Mouse (Mus musculus): Measurements from ENCODE around the gene Klhl36. TPM values are rescaled to one million over a fixed set of nuclear protein-coding genes. Genes with fewer than 3 reads are reported as not detected.

Klhl36 gene
- 12.2 and 12.8 TPM in 2 replicates for polyA plus RNA-seq (2016; fragmentation: Nextera tagmentation; extraction: Ambion mirVana)

DNA sequence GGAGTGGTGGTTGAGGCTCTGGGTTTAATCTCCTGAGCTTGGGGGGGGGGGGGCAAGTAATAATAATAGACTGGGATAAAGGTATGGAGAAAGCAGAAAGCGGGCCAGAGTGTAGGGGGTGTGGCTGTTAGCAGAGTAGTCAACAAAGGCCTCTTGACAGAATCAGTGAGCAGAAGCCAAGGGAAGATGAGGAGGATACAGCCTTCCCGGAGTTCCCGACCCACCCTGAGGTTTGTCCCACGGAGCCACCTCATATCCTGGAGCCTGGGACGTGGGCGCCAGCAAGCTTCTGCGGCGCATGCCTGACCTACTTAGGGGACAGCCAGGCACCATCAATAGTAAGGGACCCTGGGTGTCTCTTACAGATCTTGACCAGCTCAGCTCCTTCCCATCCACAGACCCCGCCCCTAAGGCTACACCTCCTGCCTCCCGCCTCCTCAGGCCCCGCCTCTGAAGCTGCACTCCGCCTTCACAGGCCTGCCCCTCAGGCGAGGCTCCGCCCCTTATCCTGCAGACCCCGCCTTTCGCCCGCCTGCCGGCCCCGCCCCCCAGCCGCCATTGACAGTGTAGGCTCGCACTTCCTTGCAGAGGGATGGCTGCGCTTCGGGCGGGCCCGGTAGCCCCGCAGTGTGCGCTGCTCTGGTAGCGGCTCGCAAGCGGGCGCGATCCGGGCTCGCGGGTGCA is at the start of gene Klhl36:
TSS of gene Klhl36 (plus strand) at position 561 of the 684 bp plus-strand sequence.
- peaks cover 3% of the 10 kb centered on the region; the same call in 1 of the 2 replicates for H3K27me3 ChIP-seq
- H3K9ac ChIP-seq, result peak within 1 kb of the TSS; percentile 75
- H3K27ac ChIP-seq, result no peak within 1 kb of the TSS
- H3K36me3 ChIP-seq, result no peaks in the 10 kb centered on the region
- ATAC-seq (ENCODE audit: low FRiP score), result peak; percentile 98
- peak within 1 kb of the TSS; percentile 70 for H3K4me3 ChIP-seq
- peak within 1 kb of the TSS; percentile 78 for H3K4me2 ChIP-seq (replicated peaks)
- H3K9me3 ChIP-seq (replicated peaks), result no peaks in the 10 kb centered on the region
- H3K4me1 ChIP-seq, result peaks cover 12% of the 10 kb centered on the region
- WGBS, result 1% methylated on average over 35 of the region's 35 CpGs

DNA sequence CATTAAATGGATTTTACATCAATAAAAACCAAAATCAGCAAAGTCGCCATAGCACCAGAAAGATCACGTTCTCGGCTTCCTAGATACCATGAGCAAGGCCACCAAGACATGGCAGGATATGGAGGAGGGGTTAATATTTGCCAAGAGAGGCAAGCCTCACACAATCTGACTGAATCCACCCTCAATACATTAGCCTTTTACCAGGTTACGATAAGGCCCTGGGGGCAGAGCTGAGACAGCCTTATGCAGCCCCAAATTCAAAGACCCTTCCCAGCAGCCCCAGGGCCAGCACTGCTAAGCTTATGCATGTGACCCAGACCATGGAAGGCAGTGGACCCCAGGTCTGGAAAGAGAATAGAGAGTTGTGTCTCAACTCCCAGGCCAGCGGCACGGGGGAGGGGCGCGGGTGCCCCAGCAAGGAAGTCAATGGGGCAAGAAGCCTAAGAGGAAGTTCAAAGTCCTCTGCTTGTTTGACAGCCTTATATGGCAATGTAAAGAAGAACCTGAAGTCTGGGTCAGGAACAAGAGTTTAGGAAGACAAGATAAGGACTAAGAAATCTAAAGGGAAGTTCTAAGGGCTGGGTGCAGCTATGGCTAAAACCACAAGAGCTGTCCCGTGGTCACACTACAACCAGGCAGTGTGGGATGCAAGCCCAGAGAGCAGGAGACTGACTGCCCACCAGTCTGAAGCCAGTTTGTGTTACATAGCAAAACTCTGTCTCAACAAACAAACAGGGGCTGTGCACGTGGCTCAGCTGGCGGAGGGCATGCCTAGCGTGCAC is 49.2 kb upstream of the Klhl36 start:
- Histone ChIP-seq H3K9me3 (replicated peaks) (no peaks in the 10 kb centered on the region), H3K27ac (0 out of 2 replicates have a peak overlapping the region, but pooled peaks have one; percentile 12), H3K4me3 (no peak overlapping the region), H3K4me1 (peaks cover 47% of the 10 kb centered on the region), H3K9ac (no peak overlapping the region), H3K36me3 (peaks cover 18% of the 10 kb centered on the region), H3K27me3 (no peaks in the 10 kb centered on the region), H3K4me2 (replicated peaks) (no peak overlapping the region)
- no peak for ATAC-seq (ENCODE audit: low FRiP score)
- WGBS, result 81% methylated on average over 12 of the region's 12 CpGs

DNA sequence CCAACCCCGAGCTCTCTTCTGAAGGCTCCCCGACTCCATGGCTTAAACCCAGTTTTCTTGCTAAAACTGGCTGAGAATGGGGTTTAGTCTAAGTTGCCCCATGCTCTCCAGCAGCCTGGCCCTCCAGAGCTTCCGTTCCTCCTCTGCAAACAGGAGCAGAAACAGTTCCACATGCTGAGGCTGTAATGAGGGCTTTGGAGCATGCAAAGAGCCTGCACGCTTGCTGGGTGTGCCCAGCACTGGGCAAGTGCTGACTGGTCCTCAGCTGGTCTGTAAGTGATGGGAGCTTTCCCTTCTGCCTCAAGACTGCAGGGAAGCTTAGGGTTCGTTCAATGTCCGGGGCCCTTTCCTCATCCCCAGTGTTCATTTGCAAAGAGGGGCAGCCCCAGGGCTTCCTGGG is 45.8 kb upstream of the Klhl36 start:
- H3K4me1 ChIP-seq, result peaks cover 37% of the 10 kb centered on the region
- no peaks in the 10 kb centered on the region for H3K9me3 ChIP-seq (replicated peaks)
- 78% methylated on average over 6 of the region's 6 CpGs for WGBS
- no peak overlapping the region for H3K4me3 ChIP-seq
- H3K27ac ChIP-seq, result no peak overlapping the region
- no peak overlapping the region for H3K9ac ChIP-seq
- no peaks in the 10 kb centered on the region for H3K27me3 ChIP-seq
- H3K36me3 ChIP-seq, result peaks cover 20% of the 10 kb centered on the region
- H3K4me2 ChIP-seq (replicated peaks), result no peak overlapping the region
- ATAC-seq (ENCODE audit: low FRiP score), result no peak

DNA sequence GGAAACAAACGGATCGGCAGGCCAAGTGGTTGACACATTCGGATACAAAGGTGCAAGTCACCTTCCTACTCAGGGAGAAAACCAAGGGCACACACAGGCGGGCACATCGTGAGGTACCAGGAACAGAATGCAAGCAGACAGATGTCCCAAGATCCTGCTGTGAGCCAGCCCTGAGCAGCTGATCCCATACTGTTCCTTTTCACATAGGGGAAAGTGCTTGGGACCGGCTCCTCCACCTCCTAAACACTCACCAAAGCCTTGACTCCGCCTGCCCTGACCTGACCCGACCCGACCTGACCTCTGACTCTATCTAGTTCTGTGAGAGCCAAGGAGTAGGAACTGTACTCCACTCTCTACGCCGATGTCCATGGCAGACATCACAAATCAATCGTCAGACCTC is 44.6 kb upstream of the Klhl36 start:
- H3K36me3 ChIP-seq, result peaks cover 30% of the 10 kb centered on the region
- ATAC-seq (ENCODE audit: low FRiP score), result no peak
- H3K9me3 ChIP-seq (replicated peaks), result no peaks in the 10 kb centered on the region
- H3K9ac ChIP-seq, result no peak overlapping the region
- no peak overlapping the region for H3K4me3 ChIP-seq
- no peaks in the 10 kb centered on the region for H3K27me3 ChIP-seq
- no peak overlapping the region; the same call in 1 of the 2 replicates for H3K27ac ChIP-seq
- 29% methylated on average over 12 of the region's 12 CpGs for WGBS
- peaks cover 26% of the 10 kb centered on the region for H3K4me1 ChIP-seq
- no peak overlapping the region for H3K4me2 ChIP-seq (replicated peaks)

DNA sequence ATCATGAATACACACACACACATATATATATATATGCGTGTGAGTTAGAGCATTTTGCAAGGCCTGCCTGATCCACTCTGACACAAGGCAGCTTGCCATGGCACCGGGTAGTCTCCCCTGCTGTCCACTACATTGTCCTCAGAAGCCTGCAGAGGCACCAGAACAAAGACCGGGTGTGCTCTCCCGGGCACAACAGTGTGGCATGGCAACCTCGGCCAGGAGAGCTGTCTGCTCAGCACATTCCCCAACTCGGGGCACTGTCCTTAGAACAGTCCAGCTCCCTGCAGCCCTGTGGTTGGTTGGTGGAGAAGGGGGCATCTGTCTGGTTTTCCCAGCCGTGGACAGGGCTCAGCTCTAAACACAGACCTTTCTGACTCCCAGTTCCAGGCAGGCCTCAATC is 42.8 kb upstream of the Klhl36 start:
- Histone ChIP-seq H3K27ac (no peak overlapping the region), H3K4me2 (replicated peaks) (no peak overlapping the region), H3K9me3 (replicated peaks) (no peaks in the 10 kb centered on the region), H3K9ac (peak overlapping the region; percentile 18; the same call in 1 of the 2 replicates), H3K4me3 (no peak overlapping the region), H3K4me1 (peaks cover 21% of the 10 kb centered on the region), H3K36me3 (peaks cover 34% of the 10 kb centered on the region), H3K27me3 (no peaks in the 10 kb centered on the region)
- 56% methylated on average over 7 of the region's 7 CpGs for WGBS
- no peak for ATAC-seq (ENCODE audit: low FRiP score)

DNA sequence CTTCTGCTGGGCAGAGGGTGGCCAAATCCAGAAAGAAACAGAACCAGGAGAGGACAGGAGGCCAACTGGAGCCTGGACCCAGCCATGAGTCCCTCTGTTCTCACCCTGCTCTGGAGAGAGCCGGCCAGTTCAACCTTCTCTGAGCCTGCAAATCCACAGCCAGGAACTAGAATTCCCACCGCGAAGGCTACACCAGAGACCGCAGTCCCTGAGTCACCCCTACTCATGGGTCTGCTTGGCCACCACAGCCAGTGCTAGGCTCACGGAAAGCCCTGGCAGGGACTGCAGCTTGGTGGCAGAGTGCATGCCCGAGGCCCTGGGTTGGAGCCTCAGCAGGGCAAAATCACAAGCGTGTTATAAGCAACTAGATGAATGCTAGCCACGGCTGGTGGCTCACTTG is 42.1 kb upstream of the Klhl36 start:
- no peak overlapping the region for H3K9ac ChIP-seq
- peaks cover 23% of the 10 kb centered on the region for H3K4me1 ChIP-seq
- no peak overlapping the region for H3K4me2 ChIP-seq (replicated peaks)
- 92% methylated on average over 8 of the region's 8 CpGs for WGBS
- H3K9me3 ChIP-seq (replicated peaks), result no peaks in the 10 kb centered on the region
- peaks cover 33% of the 10 kb centered on the region for H3K36me3 ChIP-seq
- ATAC-seq (ENCODE audit: low FRiP score), result no peak
- H3K4me3 ChIP-seq, result no peak overlapping the region
- H3K27me3 ChIP-seq, result no peaks in the 10 kb centered on the region
- H3K27ac ChIP-seq, result no peak overlapping the region

DNA sequence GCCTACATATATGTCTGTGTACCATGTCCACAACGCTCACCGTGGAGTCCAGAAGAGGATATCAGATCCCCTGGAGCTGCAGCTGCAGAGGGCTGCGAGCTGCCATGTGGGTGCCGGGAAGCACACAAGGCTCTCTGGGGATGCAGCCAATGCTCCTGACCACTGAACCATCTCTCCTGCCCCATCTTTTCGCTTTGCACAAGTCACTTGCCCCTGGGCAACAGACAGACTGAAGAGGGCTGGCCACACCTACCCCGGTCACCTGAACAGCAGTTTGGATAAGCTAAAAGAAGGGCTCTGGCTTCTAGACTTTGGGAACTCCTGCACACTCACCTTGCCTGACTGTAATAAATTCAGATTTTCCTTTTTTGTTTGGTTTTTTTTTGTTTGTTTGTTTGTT is 40.4 kb upstream of the Klhl36 start:
- ATAC-seq (ENCODE audit: low FRiP score), result no peak
- H3K4me2 ChIP-seq (replicated peaks), result no peak overlapping the region
- peaks cover 26% of the 10 kb centered on the region for H3K4me1 ChIP-seq
- H3K27me3 ChIP-seq, result no peaks in the 10 kb centered on the region
- no peak overlapping the region for H3K4me3 ChIP-seq
- H3K9me3 ChIP-seq (replicated peaks), result no peaks in the 10 kb centered on the region
- H3K36me3 ChIP-seq, result peaks cover 27% of the 10 kb centered on the region
- WGBS, result 90% methylated on average over 6 of the region's 6 CpGs
- H3K27ac ChIP-seq, result no peak overlapping the region
- H3K9ac ChIP-seq, result no peak overlapping the region

DNA sequence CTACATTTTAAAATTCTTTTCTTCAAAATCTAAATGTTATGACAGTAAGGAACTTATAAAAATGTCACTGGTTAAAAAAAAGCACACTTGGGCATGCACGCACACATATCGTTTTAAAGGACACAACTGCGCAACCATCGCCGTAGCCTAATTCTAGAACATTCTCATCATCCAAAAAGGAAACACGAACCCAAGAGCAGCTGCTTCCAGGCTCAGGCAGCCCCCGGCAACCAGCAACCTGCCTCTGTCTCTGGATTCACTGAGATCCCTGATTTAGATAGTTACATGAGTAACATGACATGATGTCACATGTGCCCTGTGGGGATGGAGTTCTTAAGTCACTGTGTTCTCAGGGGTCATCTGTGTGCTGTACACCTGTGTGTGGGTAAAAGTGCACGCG is 38.8 kb upstream of the Klhl36 start:
- Histone ChIP-seq H3K27ac (no peak overlapping the region), H3K27me3 (no peaks in the 10 kb centered on the region), H3K9me3 (replicated peaks) (no peaks in the 10 kb centered on the region), H3K4me2 (replicated peaks) (no peak overlapping the region), H3K4me3 (no peak overlapping the region), H3K9ac (no peak overlapping the region), H3K36me3 (peaks cover 27% of the 10 kb centered on the region), H3K4me1 (peaks cover 29% of the 10 kb centered on the region)
- ATAC-seq (ENCODE audit: low FRiP score), result no peak
- WGBS, result 94% methylated on average over 9 of the region's 9 CpGs

DNA sequence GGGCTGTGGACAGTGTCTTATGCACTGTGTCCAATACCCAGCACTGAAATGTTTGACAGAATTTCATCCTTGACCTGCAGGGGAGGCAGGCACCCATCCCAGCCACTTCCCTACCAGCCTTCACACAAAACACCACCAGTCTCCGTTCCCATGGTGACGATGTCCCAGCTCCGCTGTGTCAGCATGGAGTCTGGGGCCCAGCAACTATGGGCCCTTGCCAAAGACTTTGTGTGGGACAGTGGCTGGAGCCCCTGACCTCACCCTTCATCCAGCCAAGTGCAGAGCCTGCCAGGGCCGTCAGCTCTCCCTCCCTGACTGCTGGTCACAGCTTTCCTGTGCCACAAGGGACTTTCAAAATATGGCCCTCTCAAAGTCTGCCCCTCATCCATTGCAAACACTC is 38.0 kb upstream of the Klhl36 start:
- H3K27ac ChIP-seq, result no peak overlapping the region
- H3K27me3 ChIP-seq, result no peaks in the 10 kb centered on the region
- H3K4me3 ChIP-seq, result no peak overlapping the region
- WGBS, result 38% methylated on average over 4 of the region's 4 CpGs
- peaks cover 33% of the 10 kb centered on the region for H3K4me1 ChIP-seq
- H3K9ac ChIP-seq, result no peak overlapping the region
- no peak for ATAC-seq (ENCODE audit: low FRiP score)
- H3K9me3 ChIP-seq (replicated peaks), result no peaks in the 10 kb centered on the region
- no peak overlapping the region for H3K4me2 ChIP-seq (replicated peaks)
- peaks cover 27% of the 10 kb centered on the region for H3K36me3 ChIP-seq

DNA sequence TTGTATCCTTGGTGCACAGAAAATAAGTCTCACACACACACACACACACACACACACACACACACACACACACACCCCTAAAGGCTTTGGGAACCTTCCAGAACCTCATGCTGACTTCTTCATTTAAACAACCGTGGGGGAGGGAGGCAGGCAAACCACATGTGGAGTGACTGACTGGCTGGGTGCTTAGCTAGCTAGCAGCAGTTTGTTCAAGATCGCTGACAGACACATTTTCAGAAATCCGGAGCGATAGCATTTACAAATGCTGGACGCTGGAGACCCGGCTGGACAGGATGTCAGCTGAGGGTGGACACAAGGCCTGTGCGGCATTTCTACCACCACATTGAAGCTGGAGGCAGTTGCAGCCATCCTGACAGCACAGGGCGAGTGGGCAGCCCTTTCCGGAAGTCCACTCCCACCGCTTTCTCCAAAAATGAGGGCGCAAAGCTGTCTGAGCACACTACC is 37.2 kb upstream of the Klhl36 start:
- Histone ChIP-seq H3K4me2 (replicated peaks) (no peak overlapping the region), H3K4me1 (peaks cover 41% of the 10 kb centered on the region), H3K9me3 (replicated peaks) (no peaks in the 10 kb centered on the region), H3K27ac (no peak overlapping the region), H3K4me3 (no peak overlapping the region), H3K27me3 (no peaks in the 10 kb centered on the region), H3K36me3 (peaks cover 26% of the 10 kb centered on the region), H3K9ac (no peak overlapping the region)
- no peak for ATAC-seq (ENCODE audit: low FRiP score)
- WGBS, result 66% methylated on average over 11 of the region's 11 CpGs

DNA sequence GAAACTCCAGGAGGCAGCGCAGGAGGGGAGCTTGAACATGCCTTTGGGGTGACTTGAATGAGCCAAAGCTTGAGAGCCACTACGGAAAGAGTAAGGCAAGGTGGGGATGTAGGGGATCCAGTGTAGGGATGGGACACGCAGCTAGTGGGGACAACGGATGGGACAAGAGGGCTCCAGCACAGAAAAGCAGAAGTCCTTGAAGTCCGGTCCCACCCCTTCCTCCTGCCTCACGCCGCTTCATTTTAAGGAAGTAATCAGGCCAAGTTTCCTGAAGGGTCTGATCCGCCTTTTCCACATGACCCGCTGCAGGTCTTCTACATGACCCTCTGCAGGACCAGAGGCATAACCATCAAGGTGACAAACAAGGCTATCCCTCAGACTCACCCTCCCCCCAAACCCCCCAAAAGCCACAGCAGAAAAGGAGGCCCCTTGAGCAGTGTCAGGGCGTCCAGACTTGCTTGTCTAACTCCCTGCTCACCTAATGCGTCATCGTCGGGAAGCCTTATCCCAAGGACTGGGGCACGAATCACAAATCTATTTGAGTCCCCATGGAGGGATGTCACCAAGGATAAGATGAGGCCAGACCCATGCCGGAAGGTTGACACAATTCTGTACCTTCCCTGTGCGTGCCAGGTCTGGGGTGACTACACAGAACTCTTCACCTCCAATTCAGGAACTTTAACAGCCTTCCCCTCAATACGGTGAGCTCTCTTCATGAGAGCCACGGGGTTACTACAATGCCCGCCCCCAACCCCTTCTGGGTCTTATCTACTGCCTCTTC is 35.9 kb upstream of the Klhl36 start:
- peaks cover 54% of the 10 kb centered on the region for H3K4me1 ChIP-seq
- peaks cover 15% of the 10 kb centered on the region for H3K36me3 ChIP-seq
- ATAC-seq (ENCODE audit: low FRiP score), result no peak
- no peak overlapping the region for H3K27ac ChIP-seq
- 88% methylated on average over 19 of the region's 19 CpGs for WGBS
- no peak overlapping the region for H3K9ac ChIP-seq
- H3K4me2 ChIP-seq (replicated peaks), result no peak overlapping the region
- no peak overlapping the region for H3K4me3 ChIP-seq
- H3K27me3 ChIP-seq, result no peaks in the 10 kb centered on the region
- H3K9me3 ChIP-seq (replicated peaks), result no peaks in the 10 kb centered on the region

DNA sequence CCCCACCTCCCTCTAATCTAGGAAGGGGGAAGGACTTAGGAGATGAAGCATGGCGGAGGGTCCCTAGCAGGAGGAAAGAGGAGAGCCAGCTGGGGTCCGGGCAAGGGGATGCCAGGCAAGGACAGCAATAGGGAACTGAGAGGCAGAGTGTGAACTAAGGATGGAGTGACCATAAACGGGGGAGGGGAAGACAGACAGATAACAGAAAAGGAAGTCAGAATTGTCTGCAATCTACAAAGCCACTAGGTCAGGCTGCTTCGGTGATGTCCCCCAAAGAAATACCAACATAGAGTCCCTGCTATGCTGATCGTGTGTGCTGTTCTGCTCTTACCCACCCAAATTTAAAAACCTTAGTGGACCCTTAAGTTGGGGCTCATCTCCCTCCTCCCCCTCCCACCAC is 35.1 kb upstream of the Klhl36 start:
- no peak for ATAC-seq (ENCODE audit: low FRiP score)
- Histone ChIP-seq H3K4me1 (peaks cover 62% of the 10 kb centered on the region), H3K36me3 (peaks cover 8% of the 10 kb centered on the region; the same call in 1 of the 2 replicates), H3K4me3 (no peak overlapping the region), H3K9ac (no peak overlapping the region), H3K9me3 (replicated peaks) (no peaks in the 10 kb centered on the region), H3K27me3 (no peaks in the 10 kb centered on the region), H3K27ac (no peak overlapping the region), H3K4me2 (replicated peaks) (no peak overlapping the region)
- 81% methylated on average over 5 of the region's 5 CpGs for WGBS

Measured in hindbrain, embryonic 12.5 days (tissue).